9 mouse cellular contexts compared by ENCODE assay signal in the genomic region with DNA sequence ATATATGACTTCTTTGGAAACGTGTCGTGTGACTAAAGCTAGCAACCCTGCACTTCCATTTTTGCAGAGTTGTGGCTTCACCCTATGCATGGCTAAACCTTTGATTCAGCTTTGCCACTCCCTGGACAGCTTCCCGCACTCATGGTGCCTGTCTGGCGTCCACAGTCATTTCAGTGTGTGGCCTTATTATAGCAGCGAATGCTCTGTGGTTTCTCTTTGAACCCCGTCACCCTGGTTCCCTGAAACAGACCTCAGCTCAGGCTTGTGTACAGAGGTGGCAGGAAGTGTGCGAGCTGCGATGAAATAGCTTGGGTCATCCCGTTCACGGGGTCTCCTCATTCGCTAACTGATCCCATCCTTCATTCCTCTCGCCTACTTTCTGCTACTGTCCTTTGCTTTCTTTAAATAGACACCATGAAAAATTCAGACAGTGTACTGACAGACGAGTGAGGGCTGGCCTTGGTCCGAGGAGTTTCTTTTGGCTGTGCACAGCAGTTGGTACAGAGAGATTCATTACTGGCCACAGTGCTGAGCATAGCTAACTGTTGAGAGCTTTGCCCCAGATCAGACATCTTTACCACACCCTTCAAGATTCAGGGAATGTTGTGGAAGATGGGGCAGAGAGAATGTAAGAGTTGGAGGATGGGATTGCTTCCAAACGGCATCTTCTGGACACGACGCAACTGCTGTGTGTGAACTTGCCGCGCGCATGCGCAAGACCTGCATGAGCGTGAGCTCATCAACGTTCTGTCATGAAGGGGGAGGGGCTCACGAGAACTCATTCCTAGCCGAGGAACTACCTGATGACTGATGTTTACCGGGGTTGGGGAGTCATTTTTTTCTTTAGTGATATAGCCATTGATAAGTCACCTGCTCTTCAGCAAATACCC.
DNase-seq lines count a peak whose midpoint lies in the region; ATAC-seq and TF ChIP-seq lines count a peak whose summit lies in the region.
"Had no signal": no experiment of that assay in that cellular context is flagged by ENCODE, and none has a peak within 500 bp of the region (broad histone marks: within the 10 kb centered on the region; RNA-seq: fewer than 3 reads in every experiment).

No protein-coding gene starts in this region.

- H3K27me3 ChIP-seq in testis, adult 2 months (ENCODE audit: control insufficient read depth, insufficient read depth, low read length): no peaks in the 10 kb centered on the region

- no peak for TF ChIP-seq CTCF in testis, adult 2 months (IDR thresholded peaks at IDR 0.05; ENCODE audit: control insufficient read depth, insufficient read depth, insufficient replicate concordance, low read depth, low read length)

- peak overlapping the region; percentile 96 for H3K27ac ChIP-seq in testis, adult 2 months (ENCODE audit: control insufficient read depth, insufficient read depth, low read depth, low read length)

- H3K4me3 ChIP-seq in testis, adult 2 months (ENCODE audit: control insufficient read depth, low read depth, low read length): peak overlapping the region; percentile 88

- ATAC-seq in megakaryocyte progenitor cell, adult 5-6 weeks (replicated peaks; ENCODE audit: poor library complexity): peak; percentile 70
- ATAC-seq: forebrain, postnatal 0 days had no signal

- H3K36me3 ChIP-seq in testis, adult 2 months (ENCODE audit: control insufficient read depth, insufficient read depth, low read length): no peaks in the 10 kb centered on the region

- peak; percentile 7 for DNase-seq in gastrocnemius, adult 18-20 months (ENCODE audit: low spot score)
- DNase-seq in gastrocnemius, postnatal 4 days (ENCODE audit: low spot score in 2 of 2): no peak
- no peak for DNase-seq in testis, postnatal 10 days (ENCODE audit: low spot score)
- DNase-seq in layer of hippocampus, postnatal 10 days (ENCODE audit: low spot score in 2 of 2): no peak
- DNase-seq in ovary, postnatal 10 days (ENCODE audit: low spot score): no peak
- no peak for DNase-seq in right cerebral cortex, postnatal 4 days
- DNase-seq: forebrain, postnatal 0 days had no signal

- peaks cover 12% of the 10 kb centered on the region for H3K4me1 ChIP-seq in testis, adult 2 months (ENCODE audit: control insufficient read depth, insufficient read depth, low read length)

- TF ChIP-seq POLR2A in testis, adult 2 months (IDR thresholded peaks at IDR 0.05; ENCODE audit: control insufficient read depth, low read depth, low read length): peak; percentile 96
